Mouse (Mus musculus) erythroblast, embryonic 14.5 days (primary cell): ENCODE measurements around the gene Atn1. TPM values are rescaled to one million over a fixed set of nuclear protein-coding genes. Genes with fewer than 3 reads are reported as not detected.

ENCODE experiments used
- H3K27me3 ChIP-seq: 2 replicates; pipeline ENCODE4 v1.6.1; 2012; ENCODE audit warnings: inconsistent platforms; ENCODE audit not compliant: control insufficient read depth
- H3K36me3 ChIP-seq: 2 replicates; pipeline ENCODE4 v1.6.1; 2012; ENCODE audit warnings: mild to moderate bottlenecking, inconsistent platforms; ENCODE audit not compliant: control insufficient read depth
- H3K4me1 ChIP-seq: 2 replicates; pipeline ENCODE4 v1.6.1; 2012; ENCODE audit warnings: inconsistent platforms; ENCODE audit not compliant: control insufficient read depth
- H3K4me3 ChIP-seq: replicated peaks from 2 replicates; pipeline ENCODE3; 2012; ENCODE audit warnings: moderate library complexity, mild to moderate bottlenecking, inconsistent platforms
- H3K9me3 ChIP-seq: 2 replicates; pipeline ENCODE4 v1.6.1; 2012; ENCODE audit warnings: low read length, inconsistent platforms, mixed read lengths; ENCODE audit not compliant: control insufficient read depth
- GATA1 ChIP-seq: IDR thresholded peaks from 2 replicates; pipeline ENCODE4 v1.6.1; 2012; ENCODE audit warnings: low read length, inconsistent platforms, mixed read lengths
- TAL1 ChIP-seq: IDR thresholded peaks from 3 replicates; pipeline ENCODE4 v1.6.1; 2012; ENCODE audit warnings: low read length, inconsistent platforms, mixed read lengths
- polyA plus RNA-seq: library from polyadenylated mRNA; stranded (reverse); fragments of >175 nt; gene quantifications from 2 replicates; pipeline ENCODE4 v1.2.3, GENCODE M21; 2012

The Atn1 gene
- polyA plus RNA-seq, 1 experiment = 0.14 TPM

DNA sequence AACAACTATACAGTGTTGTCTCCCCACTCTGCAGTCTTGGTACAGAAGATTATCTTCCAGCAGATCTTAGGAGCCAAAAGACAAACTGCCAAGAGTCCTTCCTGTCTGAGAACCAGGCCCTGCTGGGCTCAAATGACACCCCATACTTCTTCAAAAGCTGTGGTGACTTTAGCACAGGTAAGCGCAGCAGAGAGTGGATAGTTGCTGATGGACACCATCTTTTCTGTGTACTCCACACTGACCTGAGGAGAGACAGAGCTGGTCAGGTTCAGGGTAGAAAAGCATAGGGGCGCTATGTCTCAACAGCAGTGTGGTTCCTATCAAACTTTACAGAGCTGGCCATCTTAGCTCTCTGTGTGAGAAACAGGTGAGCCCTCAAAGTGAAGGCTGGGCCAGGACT lies 51.9 kb downstream of the Atn1 start:
- H3K4me1 ChIP-seq = peaks cover 14% of the 10 kb centered on the region
- H3K4me3 ChIP-seq = no peak overlapping the region
- no peaks in the 10 kb centered on the region for H3K9me3 ChIP-seq
- no peaks in the 10 kb centered on the region for H3K27me3 ChIP-seq
- peaks cover 100% of the 10 kb centered on the region for H3K36me3 ChIP-seq
- TF ChIP-seq GATA1 (no peak), TAL1 (no peak)

DNA sequence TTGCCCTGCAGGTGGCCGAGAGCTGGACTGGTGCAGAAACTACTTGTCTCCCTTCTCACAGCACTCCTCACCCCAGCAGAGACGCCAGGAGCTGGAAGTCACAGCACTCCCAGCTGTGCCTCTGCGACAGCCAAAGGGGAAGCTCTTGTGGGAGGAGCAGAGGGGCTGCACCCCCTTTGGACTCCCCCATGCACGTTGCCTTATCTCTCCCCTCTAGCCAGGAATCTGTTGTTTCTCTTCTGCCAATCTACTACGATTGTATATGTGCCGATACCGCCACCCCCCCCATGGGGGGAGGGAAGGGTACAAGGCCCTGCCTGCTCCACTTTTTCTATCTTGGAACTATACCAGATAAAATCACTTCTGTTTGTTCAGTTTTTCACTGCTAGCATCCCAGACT lies 52.5 kb downstream of the Atn1 start:
- Histone ChIP-seq H3K27me3 (no peaks in the 10 kb centered on the region), H3K4me1 (peaks cover 8% of the 10 kb centered on the region), H3K36me3 (peaks cover 100% of the 10 kb centered on the region), H3K4me3 (no peak overlapping the region), H3K9me3 (no peaks in the 10 kb centered on the region)
- TF ChIP-seq TAL1 (no peak), GATA1 (no peak)

DNA sequence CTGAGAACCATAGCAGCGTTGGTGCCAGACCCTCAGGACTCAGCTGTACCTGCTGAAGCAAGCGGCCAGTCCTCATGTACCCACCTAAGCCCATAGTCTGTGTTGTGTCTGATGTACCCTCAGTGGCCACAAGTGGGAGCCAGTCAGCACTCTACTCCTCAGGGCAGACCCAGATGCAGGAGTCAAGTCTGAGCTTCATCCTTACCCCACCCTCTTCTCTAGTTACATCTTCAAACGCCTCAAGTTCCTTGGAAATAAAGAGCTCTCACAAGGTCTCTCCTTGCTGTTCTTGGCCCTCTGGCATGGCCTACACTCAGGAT lies 53.6 kb downstream of the Atn1 start:
- TF ChIP-seq TAL1 (no peak), GATA1 (no peak)
- Histone ChIP-seq H3K9me3 (no peaks in the 10 kb centered on the region), H3K4me1 (peaks cover 3% of the 10 kb centered on the region), H3K4me3 (no peak overlapping the region), H3K27me3 (no peaks in the 10 kb centered on the region), H3K36me3 (peaks cover 100% of the 10 kb centered on the region)

DNA sequence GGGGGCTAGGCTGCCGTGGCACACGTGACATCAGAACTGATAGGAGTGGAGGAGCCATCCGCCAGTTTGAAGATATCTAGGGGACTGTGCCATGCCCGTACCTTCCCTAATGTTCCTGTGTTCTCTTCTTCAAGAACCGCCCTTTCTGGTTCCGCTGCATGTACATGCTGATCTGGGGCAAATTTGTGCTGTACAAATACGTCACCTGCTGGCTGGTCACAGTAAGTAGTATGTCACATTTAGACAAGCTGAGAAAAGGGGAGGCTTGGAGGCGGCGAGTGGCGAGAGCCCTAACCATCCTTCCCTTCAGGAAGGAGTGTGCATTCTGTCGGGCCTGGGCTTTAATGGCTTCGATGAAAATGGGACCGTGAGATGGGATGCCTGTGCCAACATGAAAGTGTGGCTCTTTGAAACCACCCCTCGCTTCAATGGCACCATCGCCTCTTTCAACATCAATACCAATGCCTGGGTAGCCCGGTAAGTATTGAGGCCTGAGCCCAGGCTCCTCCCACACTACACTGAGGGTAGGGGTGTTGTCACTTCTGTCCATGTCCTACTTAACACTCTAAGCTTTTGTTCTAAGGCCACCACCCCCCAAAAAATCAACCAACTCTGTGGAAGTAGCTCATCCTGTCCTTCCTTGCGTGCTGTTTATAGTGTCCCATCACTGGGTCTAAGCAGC lies 54.1 kb downstream of the Atn1 start:
- no peaks in the 10 kb centered on the region for H3K27me3 ChIP-seq
- H3K4me1 ChIP-seq = peaks cover 3% of the 10 kb centered on the region
- H3K4me3 ChIP-seq = no peak overlapping the region
- peaks cover 100% of the 10 kb centered on the region for H3K36me3 ChIP-seq
- TF ChIP-seq TAL1 (no peak), GATA1 (no peak)
- no peaks in the 10 kb centered on the region for H3K9me3 ChIP-seq

DNA sequence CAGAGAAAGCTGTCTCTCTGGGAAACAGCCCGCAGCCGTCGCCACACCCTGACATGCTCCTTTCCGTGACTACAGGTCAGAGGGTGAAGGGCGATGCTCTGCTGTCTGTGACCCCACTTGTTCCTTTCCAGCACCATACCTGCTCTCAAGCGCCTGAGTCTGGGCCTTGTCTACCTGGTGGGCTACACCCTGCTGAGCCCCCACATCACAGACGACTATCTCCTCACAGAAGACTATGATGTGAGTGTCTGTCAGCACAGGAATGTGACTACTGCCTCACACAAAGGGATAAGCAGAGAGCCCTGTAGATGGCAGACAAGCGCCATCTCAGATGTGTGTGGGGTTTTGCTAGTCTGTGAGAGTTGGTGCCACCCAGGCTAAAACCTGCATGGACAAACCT lies 55.0 kb downstream of the Atn1 start:
- no peaks in the 10 kb centered on the region for H3K9me3 ChIP-seq
- no peak overlapping the region for H3K4me3 ChIP-seq
- peaks cover 3% of the 10 kb centered on the region for H3K4me1 ChIP-seq
- no peaks in the 10 kb centered on the region for H3K27me3 ChIP-seq
- peaks cover 100% of the 10 kb centered on the region for H3K36me3 ChIP-seq
- TF ChIP-seq TAL1 = no peak
- TF ChIP-seq GATA1 = no peak

DNA sequence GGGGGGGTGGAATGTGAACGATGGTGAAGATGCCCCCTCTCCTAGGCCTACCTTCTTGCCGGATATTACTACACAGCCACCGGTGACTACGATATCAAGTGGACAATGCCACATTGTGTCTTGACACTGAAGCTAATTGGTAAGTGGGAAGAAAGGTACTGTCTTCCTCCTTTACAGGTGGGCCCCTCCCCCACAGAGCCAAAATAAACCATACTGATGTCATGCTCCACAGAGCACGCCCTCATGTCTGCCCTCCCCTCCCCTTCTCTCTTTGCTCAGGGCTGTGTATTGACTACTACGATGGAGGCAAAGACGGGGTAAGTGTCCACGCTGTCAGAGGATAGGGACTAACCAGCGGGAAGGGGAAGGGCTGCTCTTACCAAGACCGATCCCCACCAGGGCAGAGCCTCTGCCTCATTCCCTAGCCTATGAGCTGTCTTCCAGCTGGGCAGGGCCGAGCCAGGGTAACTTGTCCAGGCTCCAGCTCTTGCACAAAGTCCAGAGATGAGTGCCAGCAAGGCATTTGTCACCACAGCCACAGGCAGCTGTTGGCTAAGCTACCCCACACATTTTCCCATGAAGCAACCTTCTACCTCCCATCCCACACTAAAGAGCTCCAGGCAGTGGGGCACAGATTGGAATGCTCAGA lies 56.2 kb downstream of the Atn1 start:
- Histone ChIP-seq H3K27me3 (no peaks in the 10 kb centered on the region), H3K9me3 (no peaks in the 10 kb centered on the region), H3K36me3 (peaks cover 98% of the 10 kb centered on the region), H3K4me1 (peaks cover 3% of the 10 kb centered on the region), H3K4me3 (no peak overlapping the region)
- no peak for TF ChIP-seq TAL1
- no peak for TF ChIP-seq GATA1

DNA sequence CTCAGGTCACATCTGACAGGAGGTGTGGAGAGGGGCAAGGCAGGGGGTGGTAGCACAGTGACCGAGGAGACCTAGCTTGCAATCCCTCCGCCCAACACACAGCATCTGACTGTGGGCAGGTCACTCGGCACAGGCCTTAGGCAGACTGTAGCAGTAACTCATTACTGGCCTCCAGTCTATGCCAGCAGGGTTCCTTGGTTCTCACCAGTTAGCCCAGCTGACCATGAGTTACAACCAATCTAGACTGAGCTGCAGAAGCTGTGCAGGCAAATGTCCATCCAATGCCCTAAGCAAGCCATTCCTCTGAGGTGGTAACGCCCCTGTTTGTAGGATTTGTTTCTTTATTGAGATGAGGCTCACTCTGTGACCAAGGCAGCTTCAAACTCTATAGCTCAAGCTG lies 57.0 kb downstream of the Atn1 start:
- H3K36me3 ChIP-seq = peaks cover 96% of the 10 kb centered on the region

DNA sequence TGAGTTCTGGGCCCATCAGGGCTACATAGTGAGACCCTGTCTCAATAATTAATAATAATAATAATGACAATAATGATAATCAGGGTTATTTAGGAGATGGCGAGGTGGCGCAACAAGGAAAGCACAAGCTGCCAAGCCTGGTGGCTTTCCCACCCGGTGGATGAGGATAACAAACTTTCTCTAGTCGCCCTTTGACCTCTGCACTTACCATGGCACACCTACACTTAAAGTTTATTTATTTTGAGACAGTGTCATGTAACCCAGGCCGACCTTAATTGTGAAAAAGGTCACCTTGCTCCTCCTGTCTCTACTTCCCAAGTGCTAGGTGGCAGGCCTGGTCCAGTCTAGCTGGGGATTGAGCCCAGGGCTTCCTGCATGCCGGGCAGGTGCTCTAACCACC lies 57.6 kb downstream of the Atn1 start:
- Histone ChIP-seq H3K4me3 (no peak overlapping the region), H3K9me3 (no peaks in the 10 kb centered on the region), H3K36me3 (peaks cover 96% of the 10 kb centered on the region), H3K4me1 (peaks cover 8% of the 10 kb centered on the region), H3K27me3 (no peaks in the 10 kb centered on the region)
- TF ChIP-seq GATA1 (no peak), TAL1 (no peak)

More for the DNA sequence above, 57.0 kb downstream of the Atn1 start:
- TF ChIP-seq TAL1 (no peak), GATA1 (no peak)
- no peak overlapping the region for H3K4me3 ChIP-seq
- H3K4me1 ChIP-seq = peaks cover 4% of the 10 kb centered on the region
- no peaks in the 10 kb centered on the region for H3K9me3 ChIP-seq
- H3K27me3 ChIP-seq = no peaks in the 10 kb centered on the region

DNA sequence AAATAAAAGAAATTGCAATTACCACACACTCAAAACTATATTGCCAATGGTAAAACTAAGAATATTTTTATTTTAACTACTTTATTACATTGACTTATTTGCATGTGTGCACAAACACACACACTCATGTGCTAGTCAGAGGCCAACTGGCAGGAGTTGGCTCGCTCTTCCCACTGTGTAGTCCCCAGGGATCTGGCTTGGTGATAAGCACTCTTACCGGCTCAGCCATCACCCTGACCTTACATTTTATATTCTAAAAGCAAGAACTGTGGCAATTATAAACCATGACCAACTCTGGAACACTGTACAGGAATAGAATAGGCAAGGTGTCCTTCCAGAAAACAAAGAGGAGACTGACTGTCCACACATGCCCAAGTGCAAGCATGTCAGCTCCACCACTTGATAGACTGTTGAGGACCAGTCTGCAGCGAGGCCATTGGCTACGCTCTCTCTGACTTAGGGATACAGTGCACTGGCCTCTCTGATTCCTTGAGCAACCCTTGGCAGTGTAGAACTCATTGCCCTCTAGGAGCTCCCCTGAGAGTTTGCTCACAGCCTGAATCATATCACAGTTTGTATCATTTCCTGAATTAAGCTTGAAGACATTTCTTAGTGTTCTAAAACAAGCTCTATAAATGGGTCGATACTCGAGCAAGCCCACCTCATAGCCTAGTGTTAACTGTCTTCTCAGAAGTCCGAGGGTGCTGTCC lies 59.7 kb downstream of the Atn1 start:
- H3K36me3 ChIP-seq = peaks cover 95% of the 10 kb centered on the region
- no peak overlapping the region for H3K4me3 ChIP-seq
- peaks cover 18% of the 10 kb centered on the region for H3K4me1 ChIP-seq
- H3K9me3 ChIP-seq = no peaks in the 10 kb centered on the region
- no peak for TF ChIP-seq TAL1
- TF ChIP-seq GATA1 = no peak
- H3K27me3 ChIP-seq = no peaks in the 10 kb centered on the region
